Mouse (Mus musculus) liver, embryonic 14.5 days (tissue): Measurements from ENCODE around the gene Gm10277. TPM values are rescaled to one million over a fixed set of nuclear protein-coding genes. Genes with fewer than 3 reads are reported as not detected.

Experiments used
- ATAC-seq: fragments of 200-750 bp; cut with Nextera tagmentation; 2 replicates; pipeline ENCODE4 v1.8.0; 2017; ENCODE audit warnings: moderate number of reproducible peaks, mild to moderate bottlenecking, moderate library complexity; ENCODE audit not compliant: insufficient read depth
- DNase-seq, 3 experiments: peaks; one replicate each; pipeline ENCODE4 v3.0.0-alpha.2; 2012 to 2013; ENCODE audit warnings: low read depth in 3 of 3, low spot score in 3 of 3
- H3K27ac ChIP-seq: fragments of 300-500 bp; sonication (generic); 2 replicates; pipeline ENCODE4 v1.5.1; 2014; ENCODE audit warnings: moderate library complexity, mild to moderate bottlenecking, control low read depth, inconsistent platforms
- H3K27me3 ChIP-seq: fragments of 300-500 bp; sonication (generic); 2 replicates; pipeline ENCODE4 v1.6.1; 2014; ENCODE audit warnings: mild to moderate bottlenecking, low read length, moderate library complexity; ENCODE audit not compliant: control insufficient read depth, insufficient read depth
- H3K36me3 ChIP-seq: fragments of 300-500 bp; sonication (generic); replicated peaks from 2 replicates; pipeline ENCODE4 v1.6.1; 2014; ENCODE audit warnings: low read depth; ENCODE audit not compliant: control insufficient read depth, insufficient read depth
- H3K4me1 ChIP-seq, 2 experiments: fragments of 200-500 bp in 1 of 2; fragments of 300-500 bp in 1 of 2; sonication (generic) in 1 of 2; replicated peaks; 2 replicates each; pipeline ENCODE4 v1.6.1; 2012 to 2014; ENCODE audit warnings: antibody characterized with exemption in 1 of 2, inconsistent platforms in 1 of 2, low read length in 1 of 2; ENCODE audit not compliant: control insufficient read depth in 2 of 2, insufficient read depth in 2 of 2
- H3K4me2 ChIP-seq: fragments of 300-500 bp; sonication (generic); 2 replicates; pipeline ENCODE4 v1.6.1; 2014; ENCODE audit warnings: low read depth, mild to moderate bottlenecking, control low read depth, moderate library complexity
- H3K4me3 ChIP-seq, 2 experiments: fragments of 200-500 bp in 1 of 2; fragments of 300-500 bp in 1 of 2; sonication (generic) in 1 of 2; 2 replicates each; pipeline ENCODE4 v1.5.1; 2012 to 2014; ENCODE audit warnings: low read depth in 2 of 2, low read length in 2 of 2, mild to moderate bottlenecking in 2 of 2, control low read depth in 1 of 2, inconsistent platforms in 1 of 2, moderate library complexity in 1 of 2; ENCODE audit not compliant: insufficient read depth in 1 of 2
- H3K9ac ChIP-seq: fragments of 300-500 bp; sonication (generic); replicated peaks from 2 replicates; pipeline ENCODE4 v1.6.1; 2014; ENCODE audit warnings: mild to moderate bottlenecking, control low read depth, moderate library complexity
- H3K9me3 ChIP-seq: fragments of 300-500 bp; sonication (generic); 2 replicates; pipeline ENCODE4 v1.6.1; 2016; ENCODE audit warnings: low read length, mixed read lengths; ENCODE audit not compliant: control insufficient read depth
- CTCF ChIP-seq: IDR thresholded peaks from 2 replicates; pipeline ENCODE4 v1.5.1; 2016; ENCODE audit warnings: antibody characterized with exemption, low read depth, control low read depth
- EP300 ChIP-seq: IDR thresholded peaks from 2 replicates; pipeline ENCODE4 v1.6.1; 2016; ENCODE audit warnings: antibody characterized with exemption, low read depth
- WGBS: fragments of 180-500 bp; shearing (Covaris S2); extraction: QIAGEN DNeasy Blood & Tissue Kit; methylation state at CpG from one replicate; pipeline ENCODE4 v1.1.7; 2014; ENCODE audit not compliant: insufficient replicate concordance; 5-methylcytosine and 5-hydroxymethylcytosine counted together
- polyA plus RNA-seq, 2 experiments: library from polyadenylated mRNA; depleted of rRNA in 1 of 2; stranded (reverse) in 1 of 2; unstranded in 1 of 2; fragments of >200 nt; fragmentation: Nextera tagmentation in 1 of 2; extraction: Ambion mirVana in 1 of 2; gene quantifications; 2 replicates each; pipeline versions ENCODE4 v1.2.1 to v1.2.3; 2012 to 2014

The Gm10277 gene
- polyA plus RNA-seq, 2 experiments, result 0.18 TPM; not detected in 1

DNA sequence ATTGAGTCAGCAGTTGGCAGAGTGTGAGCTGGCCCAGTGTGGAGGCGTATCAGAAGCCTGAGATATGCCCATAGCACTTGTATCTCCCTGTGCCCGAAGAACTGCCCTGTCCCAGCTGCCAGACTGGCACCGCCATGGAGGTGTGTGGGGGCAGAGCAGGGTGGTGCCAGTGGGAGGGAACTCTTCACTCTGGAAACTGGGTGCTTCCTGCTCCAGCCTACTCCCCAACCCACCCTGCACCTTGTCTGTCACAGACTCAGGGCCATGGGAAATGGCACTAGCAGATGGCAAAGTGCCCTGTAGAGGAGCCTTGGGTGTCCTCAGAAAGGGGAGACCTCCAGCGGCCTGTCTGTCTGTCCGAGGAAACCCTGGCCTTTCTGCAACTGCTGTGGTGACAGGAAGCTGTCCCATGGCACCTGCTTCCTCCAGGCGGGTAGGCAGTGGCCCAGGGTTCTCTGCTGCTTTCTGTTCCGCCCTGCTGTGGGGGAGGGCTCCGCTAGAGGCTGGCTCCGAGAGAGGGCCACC is 14.9 kb upstream of the Gm10277 start:
- WGBS, result 35% methylated on average over 9 of the region's 9 CpGs
- peak overlapping the region; percentile 57 for H3K4me2 ChIP-seq
- peak; percentile 10; the same call in 1 of the 2 replicates for ATAC-seq
- no peaks in the 10 kb centered on the region for H3K9me3 ChIP-seq
- H3K36me3 ChIP-seq, result no peaks in the 10 kb centered on the region
- no peak for TF ChIP-seq CTCF
- TF ChIP-seq EP300, result no peak
- no peak overlapping the region for H3K4me3 ChIP-seq
- DNase-seq, result no peak
- no peak overlapping the region for H3K9ac ChIP-seq
- H3K4me1 ChIP-seq, result peaks cover 14 to 17% of the 10 kb centered on the region in 2 experiments
- H3K27ac ChIP-seq, result no peak overlapping the region
- no peaks in the 10 kb centered on the region for H3K27me3 ChIP-seq

DNA sequence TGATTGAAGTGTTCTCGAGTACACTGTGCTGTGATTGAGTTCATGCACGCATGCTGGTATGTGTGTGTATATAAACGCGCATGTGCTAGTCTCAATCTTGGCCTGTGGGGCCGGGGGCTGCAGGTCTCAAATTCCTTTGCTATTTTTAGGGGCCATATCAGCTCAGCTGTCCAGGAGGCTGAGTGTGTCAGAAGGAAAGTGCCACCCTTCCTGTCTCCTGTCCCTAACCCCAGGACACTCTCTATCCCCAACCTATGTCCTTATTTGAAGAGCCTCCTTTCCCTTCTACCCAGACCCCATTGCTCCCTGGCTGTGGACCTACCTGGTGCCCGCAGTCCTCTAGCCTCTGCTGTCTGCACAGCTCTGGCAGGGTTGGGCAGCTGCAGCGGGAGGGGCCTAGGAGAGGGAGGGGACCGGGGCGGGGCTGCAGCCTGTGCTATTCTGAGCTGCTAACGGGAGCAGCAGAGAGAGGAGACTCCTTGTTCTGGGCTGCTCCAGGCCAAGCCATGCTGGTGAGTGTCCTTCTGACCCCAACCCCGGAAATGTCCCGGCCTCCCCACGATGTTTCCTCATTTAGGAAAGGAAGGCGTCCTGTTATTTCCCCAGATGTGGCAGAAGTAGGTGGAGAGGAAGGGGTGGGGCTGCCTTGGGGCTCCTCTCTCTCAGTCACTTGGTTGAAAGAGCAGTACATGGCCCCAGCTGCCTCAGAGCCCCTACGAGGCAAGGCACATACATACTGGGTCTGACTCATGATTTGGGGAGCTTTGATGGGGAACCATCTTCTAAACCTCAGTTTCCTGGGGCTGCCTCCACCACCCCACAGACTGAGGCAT is 13.5 kb upstream of the Gm10277 start:
- 0 out of 2 replicates have a peak overlapping the region, but pooled peaks have one; percentile 14 for H3K9ac ChIP-seq
- DNase-seq, result no peak
- peak overlapping the region; percentile 2 to 15; a peak in 2 of 4 replicates for H3K4me3 ChIP-seq
- TF ChIP-seq EP300, result no peak
- no peak for TF ChIP-seq CTCF
- H3K27me3 ChIP-seq, result no peaks in the 10 kb centered on the region
- H3K4me1 ChIP-seq, result peaks cover 14 to 17% of the 10 kb centered on the region in 2 experiments
- peak; percentile 80 for ATAC-seq
- no peak overlapping the region; the same call in 1 of the 2 replicates for H3K27ac ChIP-seq
- WGBS, result 11% methylated on average over 15 of the region's 15 CpGs
- H3K4me2 ChIP-seq, result peak overlapping the region; percentile 57
- H3K36me3 ChIP-seq, result no peaks in the 10 kb centered on the region
- H3K9me3 ChIP-seq, result no peaks in the 10 kb centered on the region

GRCm38 (mm10) chr11:77800491-77800868 is 12.9 kb upstream of the Gm10277 start:
- Histone ChIP-seq H3K4me3 (no peak overlapping the region), H3K27ac (no peak overlapping the region), H3K9me3 (no peaks in the 10 kb centered on the region), H3K4me2 (peak overlapping the region; percentile 57), H3K9ac (no peak overlapping the region), H3K36me3 (no peaks in the 10 kb centered on the region), H3K27me3 (no peaks in the 10 kb centered on the region), H3K4me1 (peaks cover 14 to 17% of the 10 kb centered on the region in 2 experiments)
- DNase-seq (no peak), ATAC-seq (no peak)
- no peak for TF ChIP-seq EP300
- no peak for TF ChIP-seq CTCF
- 68% methylated on average over 9 of the region's 9 CpGs for whole genome bisulfite sequencing

- TF ChIP-seq EP300 (no peak), CTCF (no peak)
- H3K27ac ChIP-seq, result no peak overlapping the region
- no peak overlapping the region for H3K4me3 ChIP-seq
- no peak overlapping the region for H3K4me2 ChIP-seq
- H3K9ac ChIP-seq, result no peak overlapping the region
- DNase-seq (no peak), ATAC-seq (no peak)
- H3K4me1 ChIP-seq, result peaks cover 26 to 30% of the 10 kb centered on the region in 2 experiments
- 67% methylated on average over 5 of the region's 5 CpGs for WGBS
- H3K36me3 ChIP-seq, result no peaks in the 10 kb centered on the region
- H3K9me3 ChIP-seq, result no peaks in the 10 kb centered on the region
- H3K27me3 ChIP-seq, result no peaks in the 10 kb centered on the region
These were observed 7.7 kb upstream of the Gm10277 start for GRCm38 (mm10) chr11:77795216-77795615.

DNA sequence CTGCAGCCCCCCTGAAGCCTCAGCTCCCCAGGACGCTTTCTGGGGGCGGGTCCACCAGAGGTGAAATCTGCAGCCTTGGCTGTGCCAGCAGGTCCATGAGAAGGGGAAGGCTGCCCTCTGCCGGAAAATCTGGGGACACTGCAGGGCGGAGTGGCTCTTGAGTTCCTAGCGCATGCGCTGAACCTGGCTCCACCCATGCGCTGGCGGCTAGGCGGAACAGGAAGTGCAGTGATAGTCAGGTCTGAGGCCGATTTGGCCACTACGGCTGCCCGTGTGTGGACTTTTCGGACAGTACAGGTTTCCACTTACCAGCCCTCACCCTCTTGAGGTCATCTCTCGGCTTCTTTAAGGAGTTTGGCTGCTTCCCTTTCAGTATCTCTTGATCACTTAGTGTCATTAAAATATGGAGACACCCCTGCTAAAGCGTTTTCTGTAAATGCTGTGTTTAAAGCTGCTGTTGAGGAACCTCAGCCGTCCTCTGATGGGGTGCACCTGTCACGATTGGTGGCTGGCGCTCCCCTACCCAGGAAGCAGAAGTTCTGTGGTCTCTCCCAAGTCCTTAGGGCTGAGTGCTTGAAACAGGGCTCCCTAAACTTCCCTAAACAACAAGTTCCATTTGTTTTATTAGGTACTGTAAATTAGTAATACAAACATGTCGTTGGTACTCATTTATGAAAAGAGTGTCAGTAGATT is 5.8 kb upstream of the Gm10277 start:
- peak; percentile 93 to 94 (median 94) for DNase-seq
- H3K27ac ChIP-seq, result peak overlapping the region; percentile 77
- H3K36me3 ChIP-seq, result no peaks in the 10 kb centered on the region
- no peaks in the 10 kb centered on the region for H3K9me3 ChIP-seq
- H3K4me3 ChIP-seq, result peak overlapping the region; percentile 58 to 60
- peak overlapping the region; percentile 92 for H3K4me2 ChIP-seq
- 2% methylated on average over 19 of the region's 19 CpGs for WGBS
- H3K4me1 ChIP-seq, result peaks cover 30 to 38% of the 10 kb centered on the region in 2 experiments
- peak overlapping the region; percentile 82 for H3K9ac ChIP-seq
- H3K27me3 ChIP-seq, result no peaks in the 10 kb centered on the region
- TF ChIP-seq CTCF (peak; percentile 100), EP300 (no peak)
- ATAC-seq, result peak; percentile 81
